Mouse (Mus musculus) G1E-ER4 (cell line): Measurements from ENCODE around the gene Gfpt2. TPM values are rescaled to one million over a fixed set of nuclear protein-coding genes. Genes with fewer than 3 reads are reported as not detected.

Experiments used
- GATA1 ChIP-seq: IDR thresholded peaks from one replicate; pipeline ENCODE4 v1.8.0; 2012; ENCODE audit warnings: low read length, inconsistent platforms
- polyA plus RNA-seq: library from polyadenylated mRNA; stranded (reverse); fragments of >175 nt; gene quantifications from 2 replicates; pipeline ENCODE4 v1.2.3, GENCODE M21; 2012

Gene Gfpt2
- polyA plus RNA-seq, 1 experiment: 0.71 TPM

GRCm38 (mm10) chr11:49821546-49821945 is 27.6 kb downstream of the Gfpt2 start:
- no peak for TF ChIP-seq GATA1

GRCm38 (mm10) chr11:49822337-49822736 is 28.4 kb downstream of the Gfpt2 start:
- no peak for TF ChIP-seq GATA1

GRCm38 (mm10) chr11:49824896-49825295 is 30.9 kb downstream of the Gfpt2 start:
- no peak for TF ChIP-seq GATA1

GRCm38 (mm10) chr11:49827243-49827642 is 33.3 kb downstream of the Gfpt2 start:
- TF ChIP-seq GATA1: no peak

- TF ChIP-seq GATA1: no peak
Measured at GRCm38 (mm10) chr11:49829176-49829745, 35.3 kb downstream of the Gfpt2 start.

- TF ChIP-seq GATA1: no peak
Measured at GRCm38 (mm10) chr11:49831980-49832379, 38.0 kb downstream of the Gfpt2 start.

- TF ChIP-seq GATA1: no peak
Measured at GRCm38 (mm10) chr11:49832962-49833361, 39.0 kb downstream of the Gfpt2 start.

- no peak for TF ChIP-seq GATA1
Measured at GRCm38 (mm10) chr11:49834248-49834647, 40.3 kb downstream of the Gfpt2 start.

- no peak for TF ChIP-seq GATA1
Measured at GRCm38 (mm10) chr11:49835257-49835956, 41.4 kb downstream of the Gfpt2 start.

GRCm38 (mm10) chr11:49837717-49838407 is 43.9 kb downstream of the Gfpt2 start:
- no peak for TF ChIP-seq GATA1

GRCm38 (mm10) chr11:49840666-49841065 is 46.7 kb downstream of the Gfpt2 start:
- TF ChIP-seq GATA1: no peak

GRCm38 (mm10) chr11:49841886-49842285 is 47.9 kb downstream of the Gfpt2 start:
- TF ChIP-seq GATA1: no peak

- no peak for TF ChIP-seq GATA1
Measured at GRCm38 (mm10) chr11:49842718-49843117, 48.7 kb downstream of the Gfpt2 start.

GRCm38 (mm10) chr11:49844311-49844710 is 50.3 kb downstream of the Gfpt2 start:
- no peak for TF ChIP-seq GATA1

- TF ChIP-seq GATA1: no peak
Measured at GRCm38 (mm10) chr11:49844969-49845368, 51.0 kb downstream of the Gfpt2 start.

GRCm38 (mm10) chr11:49845958-49846357 is 52.0 kb downstream of the Gfpt2 start:
- no peak for TF ChIP-seq GATA1
